Mouse (Mus musculus): ENCODE measurements at regions not wholly inside any gene's neighbourhood (a gene's known extent, or its start where the extent isn't known, plus 50 kb on each side); places are given as distances from the start of the nearest gene placed in this dataset.
"Not testable (repeated sequence)": the region's sequence is repeated elsewhere in the genome, so short reads cannot be mapped to it uniquely, and the experiment has no call there.

- DNase-seq (ENCODE audit: low spot score in 2 of 2) = no peak
Measured at GRCm38 (mm10) chr6:37618990-37619389, 89.0 kb downstream of the Akr1d1 start.

GRCm38 (mm10) chr6:37621364-37622029, 91.5 kb downstream of the Akr1d1 start:
- DNase-seq (ENCODE audit: low spot score in 2 of 2) = no peak

- no peak for DNase-seq (ENCODE audit: low spot score in 2 of 2)
Measured at GRCm38 (mm10) chr6:37622273-37622672, 92.3 kb downstream of the Akr1d1 start.

GRCm38 (mm10) chr6:37627206-37627605, 97.2 kb downstream of the Akr1d1 start:
- DNase-seq (ENCODE audit: low spot score in 2 of 2) = no peak

GRCm38 (mm10) chr6:37633948-37634347, 104.0 kb downstream of the Akr1d1 start:
- no peak for DNase-seq (ENCODE audit: low spot score in 2 of 2)

- DNase-seq (ENCODE audit: low spot score in 2 of 2) = no peak
Measured at GRCm38 (mm10) chr6:37642066-37642465, 112.1 kb downstream of the Akr1d1 start.

GRCm38 (mm10) chr6:37642701-37643121, 112.7 kb downstream of the Akr1d1 start:
- no peak for DNase-seq (ENCODE audit: low spot score in 2 of 2)

GRCm38 (mm10) chr6:37643176-37643575, 113.2 kb downstream of the Akr1d1 start:
- no peak for DNase-seq (ENCODE audit: low spot score in 2 of 2)

- no peak for DNase-seq (ENCODE audit: low spot score in 2 of 2)
Measured at GRCm38 (mm10) chr6:37643718-37644117, 113.7 kb downstream of the Akr1d1 start.

- no peak for DNase-seq (ENCODE audit: low spot score in 2 of 2)
Measured at GRCm38 (mm10) chr6:37645551-37645950, 115.6 kb downstream of the Akr1d1 start.

GRCm38 (mm10) chr6:37657300-37657699, 127.3 kb downstream of the Akr1d1 start:
- not testable (repeated sequence) for DNase-seq (ENCODE audit: low spot score in 2 of 2)

GRCm38 (mm10) chr6:37658021-37658650, 128.2 kb downstream of the Akr1d1 start:
- no peak for DNase-seq (ENCODE audit: low spot score in 2 of 2)

- no peak for DNase-seq (ENCODE audit: low spot score in 2 of 2)
Measured at GRCm38 (mm10) chr6:37662747-37663146, 132.8 kb downstream of the Akr1d1 start.

GRCm38 (mm10) chr6:37665576-37665975, 135.6 kb downstream of the Akr1d1 start:
- DNase-seq (ENCODE audit: low spot score in 2 of 2) = no peak

- DNase-seq (ENCODE audit: low spot score in 2 of 2) = no peak
Measured at GRCm38 (mm10) chr6:37669407-37669806, 139.4 kb downstream of the Akr1d1 start.

- DNase-seq (ENCODE audit: low spot score in 2 of 2) = no peak
Measured at GRCm38 (mm10) chr6:37670701-37671100, 140.7 kb downstream of the Akr1d1 start.

- no peak for DNase-seq (ENCODE audit: low spot score in 2 of 2)
Measured at GRCm38 (mm10) chr6:37679871-37680270, 149.9 kb downstream of the Akr1d1 start.

- not testable (repeated sequence) for DNase-seq (ENCODE audit: low spot score in 2 of 2)
Measured at GRCm38 (mm10) chr6:37681331-37681730, 151.4 kb downstream of the Akr1d1 start.

- no peak for DNase-seq (ENCODE audit: low spot score in 2 of 2)
Measured at GRCm38 (mm10) chr6:37686094-37686493, 156.1 kb downstream of the Akr1d1 start.

- DNase-seq (ENCODE audit: low spot score in 2 of 2) = no peak
Measured at GRCm38 (mm10) chr6:37688866-37689617, 159.1 kb downstream of the Akr1d1 start.

GRCm38 (mm10) chr6:37689696-37690095, 159.7 kb downstream of the Akr1d1 start:
- DNase-seq (ENCODE audit: low spot score in 2 of 2) = no peak

- no peak for DNase-seq (ENCODE audit: low spot score in 2 of 2)
Measured at GRCm38 (mm10) chr6:37691976-37692644, 162.1 kb downstream of the Akr1d1 start.

All from natural killer cell, adult 2 months (primary cell).